Mouse (Mus musculus) cerebellum, adult 18-20 months (tissue): ENCODE data around the gene Pkhd1.
"Not testable (repeated sequence)": the region's sequence is repeated elsewhere in the genome, so short reads cannot be mapped to it uniquely, and the experiment has no call there.

Source experiments
- DNase-seq, 2 experiments: peaks; one replicate each; pipeline ENCODE4 v3.0.0; 2021

The Pkhd1 gene

GRCm38 (mm10) chr1:20260403-20260802 lies 357.5 kb downstream of the Pkhd1 start:
- no peak for DNase-seq

- DNase-seq = no peak
Measured at GRCm38 (mm10) chr1:20248169-20248568, 369.7 kb downstream of the Pkhd1 start.

GRCm38 (mm10) chr1:20216681-20217080 lies 401.2 kb downstream of the Pkhd1 start:
- DNase-seq = no peak

- DNase-seq = no peak
Measured at GRCm38 (mm10) chr1:20190444-20190843, 427.4 kb downstream of the Pkhd1 start.

- DNase-seq = no peak
Measured at GRCm38 (mm10) chr1:20180157-20180556, 437.7 kb downstream of the Pkhd1 start.

GRCm38 (mm10) chr1:20171199-20171598 lies 446.7 kb downstream of the Pkhd1 start:
- no peak for DNase-seq

GRCm38 (mm10) chr1:20150627-20151026 lies 467.2 kb downstream of the Pkhd1 start:
- DNase-seq = not testable (repeated sequence)

GRCm38 (mm10) chr1:20150016-20150415 lies 467.8 kb downstream of the Pkhd1 start:
- no peak for DNase-seq

- DNase-seq = no peak
Measured at GRCm38 (mm10) chr1:20136205-20136604, 481.7 kb downstream of the Pkhd1 start.

- DNase-seq = no peak
Measured at GRCm38 (mm10) chr1:20135065-20135618, 482.7 kb downstream of the Pkhd1 start.

GRCm38 (mm10) chr1:20133636-20134035 lies 484.2 kb downstream of the Pkhd1 start:
- DNase-seq = no peak

- DNase-seq = no peak
Measured at GRCm38 (mm10) chr1:20131786-20132596, 485.9 kb downstream of the Pkhd1 start.

- no peak for DNase-seq
Measured at GRCm38 (mm10) chr1:20117331-20117730, 500.5 kb downstream of the Pkhd1 start.

- DNase-seq = no peak
Measured at GRCm38 (mm10) chr1:20069733-20070132, 548.1 kb downstream of the Pkhd1 start.

- peak; percentile 5 to 9 for DNase-seq
Measured at GRCm38 (mm10) chr1:20058245-20058644, 559.6 kb downstream of the Pkhd1 start.

GRCm38 (mm10) chr1:20039389-20039788 lies 578.5 kb downstream of the Pkhd1 start:
- no peak for DNase-seq

GRCm38 (mm10) chr1:20035277-20035676 lies 582.6 kb downstream of the Pkhd1 start:
- DNase-seq = no peak

- no peak for DNase-seq
Measured at GRCm38 (mm10) chr1:20018198-20018925, 599.5 kb downstream of the Pkhd1 start.

GRCm38 (mm10) chr1:20017619-20018018 lies 600.2 kb downstream of the Pkhd1 start:
- no peak for DNase-seq
